Mouse (Mus musculus) CH12.LX (cell line): Measurements from ENCODE around the gene Klk15. TPM values are rescaled to one million over a fixed set of nuclear protein-coding genes. Genes with fewer than 3 reads are reported as not detected.

Source experiments
- DNase-seq: peaks from one replicate; pipeline ENCODE4 v3.0.0-alpha.2; 2013; ENCODE audit errors: extremely low read depth
- H3K27ac ChIP-seq: 2 replicates; pipeline ENCODE4 v1.5.1; 2012; ENCODE audit warnings: low read depth, mild to moderate bottlenecking, control low read depth, moderate library complexity; ENCODE audit not compliant: insufficient read depth
- H3K27me3 ChIP-seq: replicated peaks from 2 replicates; pipeline ENCODE3; 2012; ENCODE audit warnings: inconsistent platforms
- H3K36me3 ChIP-seq, 2 experiments: replicated peaks in 1 of 2; 2 replicates each; pipeline versions ENCODE3 to v1.6.1; 2012; ENCODE audit warnings: inconsistent platforms in 1 of 2, low read length in 1 of 2, mild to moderate bottlenecking in 1 of 2, mixed read lengths in 1 of 2, moderate library complexity in 1 of 2; ENCODE audit not compliant: control insufficient read depth in 1 of 2, insufficient read depth in 1 of 2
- H3K4me1 ChIP-seq, 2 experiments: 2 replicates each; pipeline ENCODE4 v1.6.1; 2012; ENCODE audit warnings: inconsistent platforms in 1 of 2, moderate library complexity in 1 of 2; ENCODE audit not compliant: insufficient read depth in 2 of 2, control insufficient read depth in 1 of 2
- H3K4me2 ChIP-seq: 2 replicates; pipeline ENCODE4 v1.6.1; 2012; ENCODE audit warnings: low read depth, mild to moderate bottlenecking, control low read depth; ENCODE audit not compliant: poor library complexity, insufficient read depth, severe bottlenecking
- H3K4me3 ChIP-seq, 3 experiments: fragments of 150-350 bp in 1 of 3; sonication (generic) in 1 of 3; replicated peaks in 1 of 3; 2 replicates each; pipeline versions ENCODE3 to v1.5.1; 2011 to 2012; ENCODE audit warnings: low read depth in 2 of 3, low read length in 2 of 3, mild to moderate bottlenecking in 2 of 3, moderate library complexity in 2 of 3, control low read depth in 1 of 3, improper control_type of control experiment in 1 of 3, inconsistent platforms in 1 of 3, mixed read lengths in 1 of 3; ENCODE audit not compliant: poor library complexity in 1 of 3
- H3K79me2 ChIP-seq: replicated peaks from 2 replicates; pipeline ENCODE4 v1.6.1; 2012; ENCODE audit warnings: mild to moderate bottlenecking, moderate library complexity; ENCODE audit not compliant: control insufficient read depth, poor library complexity, insufficient read depth, severe bottlenecking; ENCODE audit errors: extremely low read depth
- H3K9ac ChIP-seq: 2 replicates; pipeline ENCODE4 v1.6.1; 2012; ENCODE audit warnings: low read depth, mild to moderate bottlenecking, control low read depth, moderate library complexity; ENCODE audit not compliant: insufficient read depth
- H3K9me3 ChIP-seq: replicated peaks from 2 replicates; pipeline ENCODE3; 2012; ENCODE audit warnings: low read length, inconsistent platforms, mixed read lengths
- BHLHE40 ChIP-seq: IDR thresholded peaks from 2 replicates; pipeline ENCODE4 v1.6.1; 2011; ENCODE audit warnings: mild to moderate bottlenecking, low read depth, low read length, improper control_type of control experiment
- CHD2 ChIP-seq: IDR thresholded peaks from 2 replicates; pipeline ENCODE4 v1.6.1; 2011; ENCODE audit warnings: low read length, improper control_type of control experiment
- E2F4 ChIP-seq: IDR thresholded peaks from 2 replicates; pipeline ENCODE4 v1.6.1; 2011; ENCODE audit warnings: low read depth, low read length, improper control_type of control experiment; ENCODE audit not compliant: insufficient replicate concordance
- EP300 ChIP-seq: IDR thresholded peaks from 2 replicates; pipeline ENCODE4 v1.6.1; 2011; ENCODE audit warnings: low read length, improper control_type of control experiment
- ETS1 ChIP-seq: conservative IDR thresholded peaks from 2 replicates; pipeline ENCODE4 v1.6.1; 2012; ENCODE audit warnings: low read depth, mild to moderate bottlenecking, inconsistent platforms, low read length, improper control_type of control experiment, moderate library complexity
- GABPA ChIP-seq: IDR thresholded peaks from 2 replicates; pipeline ENCODE4 v1.6.1; 2012; ENCODE audit warnings: low read depth, low read length, improper control_type of control experiment, inconsistent platforms; ENCODE audit not compliant: insufficient replicate concordance
- IRF4 ChIP-seq: IDR thresholded peaks from 2 replicates; pipeline ENCODE4 v1.6.1; 2014; ENCODE audit warnings: low read depth, mild to moderate bottlenecking, inconsistent platforms, low read length, improper control_type of control experiment
- JUND ChIP-seq: conservative IDR thresholded peaks from 2 replicates; pipeline ENCODE4 v1.6.1; 2011; ENCODE audit warnings: low read depth, low read length, improper control_type of control experiment
- KAT2A ChIP-seq: IDR thresholded peaks from 2 replicates; pipeline ENCODE4 v1.6.1; 2012; ENCODE audit warnings: low read length, improper control_type of control experiment, inconsistent platforms; ENCODE audit not compliant: insufficient replicate concordance
- MAFK ChIP-seq: IDR thresholded peaks from 2 replicates; pipeline ENCODE4 v1.6.1; 2011; ENCODE audit warnings: low read length, improper control_type of control experiment; ENCODE audit not compliant: insufficient replicate concordance
- MAX ChIP-seq: IDR thresholded peaks from 2 replicates; pipeline ENCODE4 v1.6.1; 2011; ENCODE audit warnings: low read length, improper control_type of control experiment
- MAZ ChIP-seq: IDR thresholded peaks from 2 replicates; pipeline ENCODE4 v1.6.1; 2012; ENCODE audit warnings: low read depth, mild to moderate bottlenecking, inconsistent platforms, low read length, improper control_type of control experiment, moderate library complexity
- MEF2A ChIP-seq: IDR thresholded peaks from 2 replicates; pipeline ENCODE4 v1.6.1; 2014; ENCODE audit warnings: low read depth, mild to moderate bottlenecking, inconsistent platforms, low read length, improper control_type of control experiment, borderline replicate concordance
- MXI1 ChIP-seq: IDR thresholded peaks from 2 replicates; pipeline ENCODE4 v1.6.1; 2011; ENCODE audit warnings: mild to moderate bottlenecking, low read depth, low read length, improper control_type of control experiment
- MYC ChIP-seq: IDR thresholded peaks from 2 replicates; pipeline ENCODE4 v1.6.1; 2011; ENCODE audit warnings: low read depth, mild to moderate bottlenecking, improper control_type of control experiment, low read length
- NELFE ChIP-seq: IDR thresholded peaks from 2 replicates; pipeline ENCODE4 v1.6.1; 2011; ENCODE audit warnings: low read depth, low read length, improper control_type of control experiment
- PAX5 ChIP-seq: IDR thresholded peaks from 2 replicates; pipeline ENCODE4 v1.6.1; 2012; ENCODE audit warnings: low read length, inconsistent platforms, mixed read lengths
- POLR2AphosphoS2 ChIP-seq: IDR thresholded peaks from 2 replicates; pipeline ENCODE4 v1.6.1; 2011; ENCODE audit warnings: low read depth, low read length, improper control_type of control experiment
- RCOR1 ChIP-seq: conservative IDR thresholded peaks from 2 replicates; pipeline ENCODE4 v1.6.1; 2012; ENCODE audit warnings: low read depth, mild to moderate bottlenecking, inconsistent platforms, low read length, improper control_type of control experiment
- SMC3 ChIP-seq: IDR thresholded peaks from 2 replicates; pipeline ENCODE4 v1.6.1; 2011; ENCODE audit warnings: low read depth, low read length, improper control_type of control experiment
- TCF12 ChIP-seq: IDR thresholded peaks from 2 replicates; pipeline ENCODE4 v1.6.1; 2014; ENCODE audit warnings: low read depth, mild to moderate bottlenecking, inconsistent platforms, low read length, improper control_type of control experiment
- UBTF ChIP-seq: IDR thresholded peaks from 2 replicates; pipeline ENCODE4 v1.6.1; 2012; ENCODE audit warnings: low read depth, mild to moderate bottlenecking, inconsistent platforms, low read length, improper control_type of control experiment, moderate library complexity
- USF1 ChIP-seq: IDR thresholded peaks from 2 replicates; pipeline ENCODE4 v1.6.1; 2014; ENCODE audit warnings: low read depth, mild to moderate bottlenecking, inconsistent platforms, low read length, improper control_type of control experiment
- USF2 ChIP-seq: conservative IDR thresholded peaks from 2 replicates; pipeline ENCODE4 v1.6.1; 2011; ENCODE audit warnings: low read depth, low read length, improper control_type of control experiment
- ZC3H11A ChIP-seq: IDR thresholded peaks from 2 replicates; pipeline ENCODE4 v1.6.1; 2012; ENCODE audit warnings: low read depth, mild to moderate bottlenecking, inconsistent platforms, low read length, improper control_type of control experiment
- ZMIZ1 ChIP-seq: IDR thresholded peaks from 2 replicates; pipeline ENCODE4 v1.6.1; 2012; ENCODE audit warnings: low read depth, mild to moderate bottlenecking, inconsistent platforms, low read length, improper control_type of control experiment
- ZNF384 ChIP-seq: IDR thresholded peaks from 2 replicates; pipeline ENCODE4 v1.6.1; 2012; ENCODE audit warnings: low read depth, low read length, improper control_type of control experiment, inconsistent platforms
- dilution Hi-C: fragments of 300-500 bp; cut with MboI; formaldehyde crosslinking; loops from 2 replicates; pipeline ENCODE4 v1.14.3; 2020; ENCODE audit warnings: low sequenced_read_pairs; ENCODE audit not compliant: extremely low pct_unique_long_range_greater_than_20kb, extremely low pct_ligation_motif_present
- in situ Hi-C: fragments of 300-500 bp; cut with MboI; formaldehyde crosslinking; loops from 3 replicates; pipeline ENCODE4 v1.14.3; 2019; ENCODE audit warnings: low sequenced_read_pairs, low pct_ligation_motif_present, low pct_unique_long_range_greater_than_20kb, mixed read lengths
- polyA plus RNA-seq: library from polyadenylated mRNA; unstranded; fragments of >175 nt; gene quantifications from 2 replicates; pipeline ENCODE4 v1.2.1, GENCODE M21; 2012; ENCODE audit warnings: low read depth; ENCODE audit not compliant: insufficient read length
- total RNA-seq, 2 experiments: library from RNA; depleted of rRNA; stranded (reverse); fragments of 300-350 nt in 1 of 2; fragments of >200 nt in 1 of 2; gene quantifications; 2 replicates each; pipeline ENCODE4 v1.2.3; 2012 to 2014

The Klk15 gene
- total and polyA plus RNA-seq, 3 experiments: not detected

DNA sequence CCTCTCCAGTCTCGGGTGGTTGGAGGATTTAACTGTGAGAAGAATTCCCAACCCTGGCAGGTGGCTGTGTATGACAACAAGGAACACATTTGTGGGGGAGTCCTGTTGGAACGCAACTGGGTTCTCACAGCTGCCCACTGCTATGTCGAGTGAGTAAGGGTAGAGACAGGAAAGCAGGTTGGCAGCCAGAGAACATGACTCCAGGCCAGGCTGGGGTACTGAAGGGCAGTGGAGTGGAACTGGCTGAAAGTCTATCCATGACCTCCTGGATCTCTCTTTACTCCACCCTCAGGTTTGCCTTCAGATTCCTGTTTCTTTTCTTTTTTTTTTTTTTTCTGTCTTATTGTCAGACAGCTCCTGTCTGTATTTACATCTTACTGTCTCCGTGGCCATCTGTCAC, 19.2 kb downstream of the Klk15 start:
- Histone ChIP-seq H3K27ac (no peak overlapping the region), H3K9me3 (no peaks in the 10 kb centered on the region), H3K27me3 (no peaks in the 10 kb centered on the region), H3K36me3 (no peaks in the 10 kb centered on the region), H3K9ac (no peak overlapping the region), H3K4me2 (no peak overlapping the region), H3K4me3 (no peak overlapping the region), H3K79me2 (no peaks in the 10 kb centered on the region), H3K4me1 (peaks cover 13 to 24% of the 10 kb centered on the region in 2 experiments)
- DNase-seq: no peak
- dilution Hi-C loops (no loop called here), in situ Hi-C loops (no loop called here)
- TF ChIP-seq POLR2AphosphoS2 (no peak), ZC3H11A (no peak), USF1 (no peak), MAX (no peak), UBTF (no peak), TCF12 (no peak), MAZ (no peak)

GRCm38 (mm10) chr7:43966451-43966850, 32.9 kb downstream of the Klk15 start, which contains the start of gene Klk1b1:
Gene Klk1b1, plus strand, starts transcription at chr7:43966751.
- Histone ChIP-seq H3K27ac (no peak within 1 kb of the TSS), H3K36me3 (no peaks in the 10 kb centered on the region), H3K27me3 (no peaks in the 10 kb centered on the region), H3K4me1 (peaks cover 24 to 66% of the 10 kb centered on the region in 2 experiments), H3K79me2 (no peaks in the 10 kb centered on the region), H3K9me3 (no peaks in the 10 kb centered on the region)
- in situ Hi-C loops: no loop called here
- no peak for TF ChIP-seq E2F4
- TF ChIP-seq IRF4: no peak
- TF ChIP-seq MAFK: no peak
- TF ChIP-seq JUND: no peak
- no peak for TF ChIP-seq PAX5
- TF ChIP-seq MAZ: no peak
- TF ChIP-seq MYC: no peak
- TF ChIP-seq, all 38 proteins: peak for 0
- no peak for DNase-seq
- Histone ChIP-seq H3K9ac (no peak within 1 kb of the TSS), H3K4me3 (no peak within 1 kb of the TSS), H3K4me2 (no peak within 1 kb of the TSS)
- dilution Hi-C loops: no loop called here

DNA sequence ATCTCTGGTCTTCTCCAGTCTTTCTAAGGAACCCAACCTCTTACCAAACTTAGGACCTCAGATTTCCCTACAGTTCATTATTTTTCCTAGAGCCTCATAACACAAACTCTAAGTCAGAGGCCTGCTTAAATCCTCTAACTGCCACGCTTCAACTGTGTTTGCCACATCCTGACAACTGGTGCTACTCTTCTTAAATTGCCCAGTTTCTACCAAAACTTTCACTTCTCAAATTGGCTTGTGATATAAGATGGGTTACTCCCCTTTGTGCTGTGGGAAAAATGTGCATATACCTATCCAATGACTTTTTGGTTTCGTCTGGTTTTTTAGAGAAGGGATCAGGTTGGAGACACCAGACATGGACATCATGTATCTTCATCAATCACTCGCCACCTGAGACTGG, 33.5 kb downstream of the Klk15 start:
- no peak for DNase-seq
- no peaks in the 10 kb centered on the region for H3K27me3 ChIP-seq
- no peaks in the 10 kb centered on the region for H3K79me2 ChIP-seq
- no peak overlapping the region for H3K4me3 ChIP-seq
- H3K4me2 ChIP-seq: no peak overlapping the region
- H3K27ac ChIP-seq: no peak overlapping the region
- no peaks in the 10 kb centered on the region for H3K36me3 ChIP-seq
- in situ Hi-C loops: no loop called here
- no peaks in the 10 kb centered on the region for H3K9me3 ChIP-seq
- no peak overlapping the region for H3K9ac ChIP-seq
- dilution Hi-C loops: no loop called here
- peaks cover 22 to 66% of the 10 kb centered on the region in 2 experiments for H3K4me1 ChIP-seq
- no peak for TF ChIP-seq CHD2
- TF ChIP-seq MAFK: no peak
- TF ChIP-seq MEF2A: no peak
- TF ChIP-seq BHLHE40: no peak
- no peak for TF ChIP-seq NELFE
- no peak for TF ChIP-seq RCOR1
- TF ChIP-seq USF2: no peak
- TF ChIP-seq KAT2A: no peak
- TF ChIP-seq ETS1: no peak
- no peak for TF ChIP-seq MAX
- TF ChIP-seq EP300: no peak
- TF ChIP-seq TCF12: no peak
- TF ChIP-seq USF1: no peak
- no peak for TF ChIP-seq SMC3
- no peak for TF ChIP-seq ZC3H11A
- TF ChIP-seq ZNF384: no peak
- no peak for TF ChIP-seq ZMIZ1
- no peak for TF ChIP-seq GABPA
- no peak for TF ChIP-seq MXI1
